ENCODE assay signal across 8 mouse cellular contexts in genomic region chr3:89962059-89962750, GRCm38 (mm10). TPM values are rescaled to one million over a fixed set of nuclear protein-coding genes. Genes with fewer than 3 reads are reported as not detected.
A peak's percentile ranks its signal among the peaks of the same experiment; 100 is the strongest.
DNase-seq lines count a peak whose midpoint lies in the region; ATAC-seq lines count a peak whose summit lies in the region.

No protein-coding gene starts in this region.

- H3K27ac ChIP-seq in intestine, embryonic 16.5 days (ENCODE audit: low read length), result peak overlapping the region; percentile 95

- peak overlapping the region; percentile 99 for H3K4me2 ChIP-seq in intestine, embryonic 16.5 days (ENCODE audit: low read depth, low read length)

- DNase-seq in right cerebral cortex, postnatal 4 days, result peak; percentile 32
- no peak for DNase-seq in right cerebral cortex, adult 18-20 months
- DNase-seq in cerebellum, postnatal 10 days, result peak; percentile 33 to 59
- DNase-seq in heart, adult 11 months, result peak; percentile 97
- peak; percentile 34 for DNase-seq in lung, postnatal 36 days
- DNase-seq in urinary bladder, postnatal 36 days (ENCODE audit: low spot score in 2 of 2), result peak; percentile 34 to 45
- no peak for DNase-seq in frontal cortex, postnatal 25 days (ENCODE audit: low spot score in 2 of 2)

- no peak for ATAC-seq in intestine, embryonic 16.5 days

- H3K4me1 ChIP-seq in intestine, embryonic 16.5 days (ENCODE audit: control insufficient read depth, insufficient read depth, low read length), result peaks cover 25% of the 10 kb centered on the region

- 11% methylated on average over 14 of the region's 14 CpGs for WGBS in intestine, embryonic 16.5 days

- no peaks in the 10 kb centered on the region for H3K9me3 ChIP-seq in intestine, embryonic 16.5 days (ENCODE audit: control insufficient read depth, low read length)

- no peaks in the 10 kb centered on the region for H3K27me3 ChIP-seq in intestine, embryonic 16.5 days (replicated peaks; ENCODE audit: control insufficient read depth, insufficient read depth, low read length)

- H3K36me3 ChIP-seq in intestine, embryonic 16.5 days (ENCODE audit: control insufficient read depth, insufficient read depth, low read length), result no peaks in the 10 kb centered on the region

- peak overlapping the region; percentile 89 for H3K9ac ChIP-seq in intestine, embryonic 16.5 days (ENCODE audit: low read depth, low read length)

- peak overlapping the region; percentile 79 for H3K4me3 ChIP-seq in intestine, embryonic 16.5 days (ENCODE audit: low read length)

RNA-seq across cellular contexts. Expression of gene Atp8b2, which starts 1.1 kb away (rescaled TPM):
- polyA plus RNA-seq in intestine, embryonic 16.5 days (2015; fragmentation: Nextera tagmentation; extraction: Ambion mirVana), result 6.2 and 6.9 TPM in 2 replicates

RNA-seq across cellular contexts. Expression of gene Hax1, which starts 36.4 kb away (rescaled TPM):
- 124 and 135 TPM in 2 replicates for polyA plus RNA-seq in intestine, embryonic 16.5 days (2015; fragmentation: Nextera tagmentation; extraction: Ambion mirVana)

RNA-seq across cellular contexts. Expression of gene Il6ra, which starts 49.2 kb away (rescaled TPM):
- 3.0 and 3.4 TPM in 2 replicates for polyA plus RNA-seq in intestine, embryonic 16.5 days (2015; fragmentation: Nextera tagmentation; extraction: Ambion mirVana)

Comparison
In these comparisons a context has a peak if more than half of its experiments do, and no peak if none do; other contexts are left out.
1. DNase-seq: peak in right cerebral cortex, postnatal 4 days (single experiment), cerebellum, postnatal 10 days (2 of 2), heart, adult 11 months (single experiment), lung, postnatal 36 days (single experiment) and urinary bladder, postnatal 36 days (2 of 2); none in right cerebral cortex, adult 18-20 months (single experiment) and frontal cortex, postnatal 25 days (0 of 2).